Mouse (Mus musculus): ENCODE data around the gene Sncg. TPM values are rescaled to one million over a fixed set of nuclear protein-coding genes. Genes with fewer than 3 reads are reported as not detected.
A peak's percentile ranks its signal among the peaks of the same experiment; 100 is the strongest.
"Not testable (repeated sequence)": the region's sequence is repeated elsewhere in the genome, so short reads cannot be mapped to it uniquely, and the experiment has no call there.

Sncg gene
- polyA plus RNA-seq, 1 experiment, result not detected

GRCm38 (mm10) chr14:34375941-34376340, 1.4 kb upstream of the Sncg start:
- no peak for TF ChIP-seq CTCF (IDR thresholded peaks at IDR 0.05; ENCODE audit: control insufficient read depth, insufficient read depth, low read length)
- TF ChIP-seq POLR2A (IDR thresholded peaks at IDR 0.05; ENCODE audit: borderline replicate concordance, control insufficient read depth, low read depth, low read length), result no peak
- Histone ChIP-seq H3K4me3 (replicated peaks; ENCODE audit: control insufficient read depth, low read depth, low read length) (no peak overlapping the region), H3K4me1 (ENCODE audit: control insufficient read depth, insufficient read depth, low read length) (no peaks in the 10 kb centered on the region), H3K27ac (ENCODE audit: control insufficient read depth, insufficient read depth, low read depth, low read length, poor library complexity) (no peak overlapping the region)
- whole genome bisulfite sequencing, result 82% methylated on average over 5 of the region's 5 CpGs

GRCm38 (mm10) chr14:34375415-34375904, 871 bp upstream of the Sncg start, which contains the start of gene Mmrn2:
Gene Mmrn2 (plus strand): TSS chr14:34375465.
- no peak within 1 kb of the TSS for H3K27ac ChIP-seq (ENCODE audit: control insufficient read depth, insufficient read depth, low read depth, low read length, poor library complexity)
- no peak within 1 kb of the TSS for H3K4me3 ChIP-seq (replicated peaks; ENCODE audit: control insufficient read depth, low read depth, low read length)
- no peaks in the 10 kb centered on the region for H3K4me1 ChIP-seq (ENCODE audit: control insufficient read depth, insufficient read depth, low read length)
- TF ChIP-seq POLR2A (IDR thresholded peaks at IDR 0.05; ENCODE audit: borderline replicate concordance, control insufficient read depth, low read depth, low read length) (no peak), CTCF (IDR thresholded peaks at IDR 0.05; ENCODE audit: control insufficient read depth, insufficient read depth, low read length) (no peak)
- WGBS, result 51% methylated on average over 13 of the region's 13 CpGs

GRCm38 (mm10) chr14:34373581-34373980, 1.0 kb downstream of the Sncg start:
- TF ChIP-seq POLR2A (IDR thresholded peaks at IDR 0.05; ENCODE audit: borderline replicate concordance, control insufficient read depth, low read depth, low read length) (no peak), CTCF (IDR thresholded peaks at IDR 0.05; ENCODE audit: control insufficient read depth, insufficient read depth, low read length) (no peak)
- Histone ChIP-seq H3K4me1 (ENCODE audit: control insufficient read depth, insufficient read depth, low read length) (no peaks in the 10 kb centered on the region), H3K4me3 (replicated peaks; ENCODE audit: control insufficient read depth, low read depth, low read length) (no peak overlapping the region), H3K27ac (ENCODE audit: control insufficient read depth, insufficient read depth, low read depth, low read length, poor library complexity) (no peak overlapping the region)
- 73% methylated on average over 6 of the region's 6 CpGs for WGBS

- Histone ChIP-seq H3K4me3 (replicated peaks; ENCODE audit: control insufficient read depth, low read depth, low read length) (no peak overlapping the region), H3K4me1 (ENCODE audit: control insufficient read depth, insufficient read depth, low read length) (no peaks in the 10 kb centered on the region), H3K27ac (ENCODE audit: control insufficient read depth, insufficient read depth, low read depth, low read length, poor library complexity) (no peak overlapping the region)
- WGBS, result 80% methylated on average over 6 of the region's 6 CpGs
- TF ChIP-seq CTCF (IDR thresholded peaks at IDR 0.05; ENCODE audit: control insufficient read depth, insufficient read depth, low read length) (peak; percentile 24; the same call in 1 of the 2 replicates), POLR2A (IDR thresholded peaks at IDR 0.05; ENCODE audit: borderline replicate concordance, control insufficient read depth, low read depth, low read length) (no peak)
Observed at GRCm38 (mm10) chr14:34372646-34373045, 1.9 kb downstream of the Sncg start.

GRCm38 (mm10) chr14:34371763-34372162, 2.8 kb downstream of the Sncg start:
- Histone ChIP-seq H3K4me3 (replicated peaks; ENCODE audit: control insufficient read depth, low read depth, low read length) (no peak overlapping the region), H3K27ac (ENCODE audit: control insufficient read depth, insufficient read depth, low read depth, low read length, poor library complexity) (no peak overlapping the region), H3K4me1 (ENCODE audit: control insufficient read depth, insufficient read depth, low read length) (no peaks in the 10 kb centered on the region)
- 89% methylated on average over 2 of the region's 2 CpGs for WGBS
- TF ChIP-seq POLR2A (IDR thresholded peaks at IDR 0.05; ENCODE audit: borderline replicate concordance, control insufficient read depth, low read depth, low read length) (no peak), CTCF (IDR thresholded peaks at IDR 0.05; ENCODE audit: control insufficient read depth, insufficient read depth, low read length) (no peak)

GRCm38 (mm10) chr14:34370921-34371320, 3.7 kb downstream of the Sncg start:
- 81% methylated on average over 3 of the region's 3 CpGs for WGBS
- Histone ChIP-seq H3K27ac (ENCODE audit: control insufficient read depth, insufficient read depth, low read depth, low read length, poor library complexity) (no peak overlapping the region), H3K4me1 (ENCODE audit: control insufficient read depth, insufficient read depth, low read length) (no peaks in the 10 kb centered on the region), H3K4me3 (replicated peaks; ENCODE audit: control insufficient read depth, low read depth, low read length) (no peak overlapping the region)
- TF ChIP-seq POLR2A (IDR thresholded peaks at IDR 0.05; ENCODE audit: borderline replicate concordance, control insufficient read depth, low read depth, low read length) (no peak), CTCF (IDR thresholded peaks at IDR 0.05; ENCODE audit: control insufficient read depth, insufficient read depth, low read length) (no peak)

GRCm38 (mm10) chr14:34370203-34370602, 4.4 kb downstream of the Sncg start:
- no peak overlapping the region for H3K27ac ChIP-seq (ENCODE audit: control insufficient read depth, insufficient read depth, low read depth, low read length, poor library complexity)
- TF ChIP-seq CTCF (IDR thresholded peaks at IDR 0.05; ENCODE audit: control insufficient read depth, insufficient read depth, low read length) (peak; percentile 13; the same call in 1 of the 2 replicates), POLR2A (IDR thresholded peaks at IDR 0.05; ENCODE audit: borderline replicate concordance, control insufficient read depth, low read depth, low read length) (no peak)
- WGBS, result 65% methylated on average over 3 of the region's 3 CpGs
- no peaks in the 10 kb centered on the region for H3K4me1 ChIP-seq (ENCODE audit: control insufficient read depth, insufficient read depth, low read length)
- H3K4me3 ChIP-seq (replicated peaks; ENCODE audit: control insufficient read depth, low read depth, low read length), result no peak overlapping the region

- Histone ChIP-seq H3K27ac (ENCODE audit: control insufficient read depth, insufficient read depth, low read depth, low read length, poor library complexity) (no peak overlapping the region), H3K4me3 (replicated peaks; ENCODE audit: control insufficient read depth, low read depth, low read length) (no peak overlapping the region), H3K4me1 (ENCODE audit: control insufficient read depth, insufficient read depth, low read length) (no peaks in the 10 kb centered on the region)
- TF ChIP-seq POLR2A (IDR thresholded peaks at IDR 0.05; ENCODE audit: borderline replicate concordance, control insufficient read depth, low read depth, low read length), result no peak
- TF ChIP-seq CTCF (IDR thresholded peaks at IDR 0.05; ENCODE audit: control insufficient read depth, insufficient read depth, low read length), result no peak
- WGBS, result 83% methylated on average over 2 of the region's 2 CpGs
Observed at GRCm38 (mm10) chr14:34365147-34365507, 9.5 kb downstream of the Sncg start.

GRCm38 (mm10) chr14:34364254-34365146, 10.1 kb downstream of the Sncg start:
- not testable (repeated sequence) for H3K4me3 ChIP-seq (replicated peaks; ENCODE audit: control insufficient read depth, low read depth, low read length); H3K4me1 ChIP-seq (ENCODE audit: control insufficient read depth, insufficient read depth, low read length); H3K27ac ChIP-seq (ENCODE audit: control insufficient read depth, insufficient read depth, low read depth, low read length, poor library complexity)
- 81% methylated on average over 15 of the region's 15 CpGs for WGBS
